ENCODE assay signal across 12 mouse cellular contexts in genomic region chr2:65415294-65415693, GRCm38 (mm10). TPM values are rescaled to one million over a fixed set of nuclear protein-coding genes. Genes with fewer than 3 reads are reported as not detected.
A peak's percentile ranks its signal among the peaks of the same experiment; 100 is the strongest.
DNase-seq lines count a peak whose midpoint lies in the region; ATAC-seq and TF ChIP-seq lines count a peak whose summit lies in the region.
"Had no signal": no experiment of that assay in that cellular context is flagged by ENCODE, and none has a peak within 500 bp of the region (broad histone marks: within the 10 kb centered on the region; RNA-seq: fewer than 3 reads in every experiment).

No protein-coding gene starts in this region.

- intact Hi-C loops in heart, adult 2 months (cut with DNase I): no loop called here

- no peak overlapping the region for H3K9ac ChIP-seq in heart, embryonic 12.5 days
- H3K9ac ChIP-seq in heart, adult 2 months (ENCODE audit: low read depth, low read length): no peak overlapping the region
- H3K9ac ChIP-seq in stomach, embryonic 14.5 days (replicated peaks; ENCODE audit: low read depth, low read length): no peak overlapping the region
- no peak overlapping the region for H3K9ac ChIP-seq in stomach, postnatal 0 days (ENCODE audit: low read length)
- no peak overlapping the region for H3K9ac ChIP-seq in limb, embryonic 14.5 days (ENCODE audit: low read depth, low read length, severe bottlenecking)

- peaks cover 4% of the 10 kb centered on the region; the same call in 1 of the 2 replicates for H3K4me1 ChIP-seq in heart, embryonic 12.5 days (replicated peaks)
- peaks cover 2% of the 10 kb centered on the region for H3K4me1 ChIP-seq in heart, adult 2 months (ENCODE audit: control insufficient read depth, insufficient read depth, low read length)
- no peaks in the 10 kb centered on the region for H3K4me1 ChIP-seq in stomach, embryonic 14.5 days (ENCODE audit: control insufficient read depth, insufficient read depth, low read length)
- H3K4me1 ChIP-seq in stomach, postnatal 0 days (replicated peaks; ENCODE audit: control insufficient read depth, insufficient read depth): 0 out of 2 replicates have a peak, but pooled peaks cover 2% of the 10 kb centered on the region
- peaks cover 5% of the 10 kb centered on the region for H3K4me1 ChIP-seq in limb, embryonic 14.5 days (ENCODE audit: control insufficient read depth, insufficient read depth, low read length)

- no peak for TF ChIP-seq CTCF in heart, adult 2 months (IDR thresholded peaks at IDR 0.05)
- TF ChIP-seq CTCF in stomach, postnatal 0 days (IDR thresholded peaks at IDR 0.05; ENCODE audit: low read depth): no peak

- H3K36me3 ChIP-seq in heart, embryonic 12.5 days: no peaks in the 10 kb centered on the region
- H3K36me3 ChIP-seq in heart, adult 2 months (ENCODE audit: control insufficient read depth, insufficient read depth, low read length): no peaks in the 10 kb centered on the region
- H3K36me3 ChIP-seq in stomach, embryonic 14.5 days (ENCODE audit: control insufficient read depth, insufficient read depth, low read length): no peaks in the 10 kb centered on the region
- no peaks in the 10 kb centered on the region for H3K36me3 ChIP-seq in stomach, postnatal 0 days (ENCODE audit: control insufficient read depth, insufficient read depth, low read length)
- H3K36me3 ChIP-seq in limb, embryonic 14.5 days (ENCODE audit: control insufficient read depth, insufficient read depth, low read length): no peaks in the 10 kb centered on the region

- no peak for TF ChIP-seq POLR2A in heart, adult 2 months (IDR thresholded peaks at IDR 0.05; ENCODE audit: insufficient read depth, low read depth, low read length)
- TF ChIP-seq POLR2A in limb, embryonic 14.5 days (IDR thresholded peaks at IDR 0.05; ENCODE audit: borderline replicate concordance, extremely low read depth, insufficient read depth, insufficient read length): no peak

- H3K27me3 ChIP-seq in heart, embryonic 12.5 days (replicated peaks): no peaks in the 10 kb centered on the region
- no peaks in the 10 kb centered on the region for H3K27me3 ChIP-seq in heart, adult 2 months (ENCODE audit: control insufficient read depth, insufficient read depth, low read length)
- no peaks in the 10 kb centered on the region for H3K27me3 ChIP-seq in stomach, embryonic 14.5 days (ENCODE audit: control insufficient read depth, insufficient read depth, low read length)
- no peaks in the 10 kb centered on the region for H3K27me3 ChIP-seq in stomach, postnatal 0 days (ENCODE audit: control insufficient read depth, insufficient read depth, low read length)
- no peaks in the 10 kb centered on the region for H3K27me3 ChIP-seq in limb, embryonic 14.5 days (ENCODE audit: control insufficient read depth, insufficient read depth, low read length)

- H3K9me3 ChIP-seq in heart, embryonic 12.5 days (replicated peaks): peaks cover 8% of the 10 kb centered on the region; the same call in 1 of the 2 replicates
- no peaks in the 10 kb centered on the region for H3K9me3 ChIP-seq in stomach, embryonic 14.5 days (ENCODE audit: control insufficient read depth, low read depth, low read length)
- H3K9me3 ChIP-seq in stomach, postnatal 0 days (ENCODE audit: control insufficient read depth, low read length): no peaks in the 10 kb centered on the region
- no peaks in the 10 kb centered on the region for H3K9me3 ChIP-seq in limb, embryonic 14.5 days (ENCODE audit: control insufficient read depth, low read length)

- no peak for ATAC-seq in heart, embryonic 12.5 days (ENCODE audit: insufficient number of reproducible peaks, low FRiP score)
- no peak for ATAC-seq in stomach, embryonic 14.5 days (ENCODE audit: insufficient number of reproducible peaks, insufficient read depth, low FRiP score, low read depth)
- ATAC-seq in stomach, postnatal 0 days (ENCODE audit: low FRiP score, low TSS enrichment): no peak
- ATAC-seq in limb, embryonic 14.5 days (ENCODE audit: low FRiP score, low read depth): no peak
- no peak for ATAC-seq in CD4-positive, CD25-positive, alpha-beta regulatory T cell, adult 4 months
- ATAC-seq: Patski had no signal

- WGBS in heart, embryonic 12.5 days: 7% methylated on average over 2 of the region's 2 CpGs
- 13% methylated on average over 2 of the region's 2 CpGs for WGBS in heart, adult 2 months
- 3% methylated on average over 2 of the region's 2 CpGs for WGBS in stomach, embryonic 14.5 days
- WGBS in stomach, postnatal 0 days: 2% methylated on average over 2 of the region's 2 CpGs
- WGBS in limb, embryonic 14.5 days: 5% methylated on average over 2 of the region's 2 CpGs

- H3K4me2 ChIP-seq in heart, embryonic 12.5 days: peak overlapping the region; percentile 60
- H3K4me2 ChIP-seq in stomach, embryonic 14.5 days (replicated peaks; ENCODE audit: low read depth, low read length): 0 out of 2 replicates have a peak overlapping the region, but pooled peaks have one; percentile 54
- no peak overlapping the region for H3K4me2 ChIP-seq in stomach, postnatal 0 days (replicated peaks; ENCODE audit: low read depth)
- H3K4me2 ChIP-seq in limb, embryonic 14.5 days (replicated peaks; ENCODE audit: low read depth, low read length, severe bottlenecking): 0 out of 2 replicates have a peak overlapping the region, but pooled peaks have one; percentile 67

- no peak for TF ChIP-seq EP300 in heart, adult 2 months (IDR thresholded peaks at IDR 0.05; ENCODE audit: insufficient read depth, low read depth, low read length)
- TF ChIP-seq EP300 in stomach, postnatal 0 days (optimal IDR thresholded peaks at IDR 0.05): no peak

- no peak for DNase-seq in heart, adult 2 months
- DNase-seq in stomach, postnatal 0 days (ENCODE audit: low spot score): no peak
- DNase-seq in limb, embryonic 14.5 days (ENCODE audit: low spot score): no peak
- DNase-seq in telencephalon, adult 2 months (ENCODE audit: low read depth, low spot score): peak; percentile 45
- DNase-seq in urinary bladder, postnatal 25 days (ENCODE audit: low spot score): no peak
- DNase-seq: gastrocnemius, postnatal 36 days had no signal

- no peaks in the 10 kb centered on the region for H3K79me2 ChIP-seq in heart, adult 2 months (replicated peaks; ENCODE audit: control insufficient read depth, insufficient read depth, low read length)

- no peak overlapping the region for H3K27ac ChIP-seq in heart, embryonic 12.5 days (ENCODE audit: poor library complexity, severe bottlenecking)
- H3K27ac ChIP-seq in heart, adult 2 months: no peak overlapping the region
- H3K27ac ChIP-seq in stomach, embryonic 14.5 days (ENCODE audit: low read length): no peak overlapping the region
- no peak overlapping the region for H3K27ac ChIP-seq in stomach, postnatal 0 days (replicated peaks)
- H3K27ac ChIP-seq in limb, embryonic 14.5 days (replicated peaks; ENCODE audit: low read depth, low read length): no peak overlapping the region

- no peak overlapping the region for H3K4me3 ChIP-seq in heart, embryonic 12.5 days
- H3K4me3 ChIP-seq in heart, adult 2 months: no peak overlapping the region
- no peak overlapping the region for H3K4me3 ChIP-seq in stomach, embryonic 14.5 days (ENCODE audit: low read depth, low read length)
- no peak overlapping the region for H3K4me3 ChIP-seq in stomach, postnatal 0 days (ENCODE audit: low read depth, low read length)
- H3K4me3 ChIP-seq in limb, embryonic 14.5 days (replicated peaks; ENCODE audit: low read length): no peak overlapping the region
- H3K4me3 ChIP-seq: megakaryocyte, embryonic 14.5 days had no signal

RNA-seq across cellular contexts. Expression of gene Slc38a11, which starts 51.5 kb away (rescaled TPM):
- 0.21 TPM in 1 of 2 replicates, not detected in the other for polyA plus RNA-seq in heart, embryonic 12.5 days (2016; fragmentation: Nextera tagmentation; extraction: Ambion mirVana)
- 1 to 10 TPM; 1.3 to 1.4 TPM for total RNA-seq in heart, adult 2 months (2021)
- polyA plus RNA-seq in heart, adult 2 months (2012; rRNA removed): 1.3 and 2.7 TPM in 2 replicates
- polyA plus RNA-seq in stomach, embryonic 14.5 days (2014; fragmentation: Nextera tagmentation; extraction: Ambion mirVana): not detected in 2 replicates
- polyA plus RNA-seq in stomach, postnatal 0 days (2015; fragmentation: Nextera tagmentation; extraction: Ambion mirVana): 0.34 and 0.50 TPM in 2 replicates
- 0.11 and 0.18 TPM in 2 replicates for polyA plus RNA-seq in limb, embryonic 14.5 days (2012; rRNA removed)
- polyA plus RNA-seq in limb, embryonic 14.5 days (2014; fragmentation: Nextera tagmentation; extraction: Ambion mirVana): 0.36 and 0.43 TPM in 2 replicates
- polyA plus RNA-seq in CD4-positive, CD25-positive, alpha-beta regulatory T cell, adult 4 months (2017; shearing (Covaris generic)): not detected
- polyA plus RNA-seq: liver, adult 2 months; Patski had no signal
